In the genomic region with DNA sequence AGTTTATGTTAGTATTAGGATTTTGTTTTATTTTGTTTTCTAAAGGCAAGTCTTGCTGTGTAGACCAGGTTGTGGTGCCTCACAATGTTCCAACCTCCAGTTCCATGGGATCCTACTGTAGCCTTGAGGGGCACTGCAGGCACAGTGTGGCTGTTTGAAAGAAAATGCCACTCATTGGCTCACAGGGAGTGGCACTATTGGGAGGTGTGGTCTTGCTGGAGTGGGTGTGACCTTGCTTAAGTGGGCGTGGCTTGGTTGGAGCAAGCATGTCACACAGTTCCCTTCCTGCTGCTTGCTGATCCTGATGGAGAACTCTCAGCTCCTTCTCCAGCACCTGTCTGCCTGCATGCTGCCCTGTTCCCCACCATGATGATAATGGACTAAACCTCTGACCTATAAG, we compare ENCODE assay signal across 8 mouse cellular contexts. TPM values are rescaled to one million over a fixed set of nuclear protein-coding genes. Genes with fewer than 3 reads are reported as not detected.
DNase-seq lines count a peak whose midpoint lies in the region; ATAC-seq and TF ChIP-seq lines count a peak whose summit lies in the region.

No protein-coding gene starts in this region.

- H3K27ac ChIP-seq in heart, embryonic 12.5 days (ENCODE audit: poor library complexity, severe bottlenecking) = no peak overlapping the region
- H3K27ac ChIP-seq in lung, postnatal 0 days (ENCODE audit: low read length) = no peak overlapping the region

- H3K4me1 ChIP-seq in heart, embryonic 12.5 days (replicated peaks) = no peaks in the 10 kb centered on the region
- no peaks in the 10 kb centered on the region for H3K4me1 ChIP-seq in lung, postnatal 0 days (ENCODE audit: insufficient read depth, low read depth, low read length)

- no peaks in the 10 kb centered on the region for H3K27me3 ChIP-seq in heart, embryonic 12.5 days (replicated peaks)
- no peaks in the 10 kb centered on the region for H3K27me3 ChIP-seq in lung, postnatal 0 days (replicated peaks; ENCODE audit: insufficient read depth, low read length)

- H3K9me3 ChIP-seq in heart, embryonic 12.5 days (replicated peaks) = no peaks in the 10 kb centered on the region
- H3K9me3 ChIP-seq in lung, postnatal 0 days (ENCODE audit: low read length) = no peaks in the 10 kb centered on the region

- TF ChIP-seq CTCF in lung, postnatal 0 days (IDR thresholded peaks at IDR 0.05) = peak; percentile 16; the same call in 1 of the 2 replicates

- WGBS in heart, embryonic 12.5 days = 6% methylated on average over 1 of the region's 1 CpGs
- 6% methylated on average over 1 of the region's 1 CpGs for WGBS in lung, postnatal 0 days

- no peak overlapping the region for H3K4me2 ChIP-seq in heart, embryonic 12.5 days
- no peak overlapping the region for H3K4me2 ChIP-seq in lung, postnatal 0 days (replicated peaks; ENCODE audit: low read depth, low read length)

- no peak for TF ChIP-seq EP300 in lung, postnatal 0 days (IDR thresholded peaks at IDR 0.05)

- no peaks in the 10 kb centered on the region for H3K36me3 ChIP-seq in heart, embryonic 12.5 days
- no peaks in the 10 kb centered on the region for H3K36me3 ChIP-seq in lung, postnatal 0 days (ENCODE audit: insufficient read depth, low read length)

- no peak overlapping the region for H3K9ac ChIP-seq in heart, embryonic 12.5 days
- no peak overlapping the region for H3K9ac ChIP-seq in lung, postnatal 0 days (replicated peaks; ENCODE audit: low read depth)

- H3K4me3 ChIP-seq in heart, embryonic 12.5 days = no peak overlapping the region
- H3K4me3 ChIP-seq in lung, postnatal 0 days (ENCODE audit: low read depth, low read length) = no peak overlapping the region

- intact Hi-C loops in heart, postnatal 14 days (cut with DNase I) = no loop called here

- ATAC-seq in heart, embryonic 12.5 days (ENCODE audit: insufficient number of reproducible peaks, low FRiP score) = peak; percentile 71; the same call in 1 of the 2 replicates
- ATAC-seq in lung, postnatal 0 days = peak; percentile 61

- no peak for DNase-seq in heart, postnatal 14 days
- DNase-seq in A20 (ENCODE audit: low read depth, low spot score) = peak; percentile 59
- DNase-seq in embryo, embryonic 10.5 days (ENCODE audit: low spot score) = peak; percentile 44
- peak; percentile 48 for DNase-seq in lung, postnatal 0 days (ENCODE audit: low spot score)
- no peak for DNase-seq in cerebellum, postnatal 14 days
- no peak for DNase-seq in layer of hippocampus, adult 11-12 months (ENCODE audit: low spot score)
- DNase-seq in cerebellum, postnatal 10 days = no peak

RNA-seq across cellular contexts. Expression of gene Tmem40, which starts 18.6 kb away (rescaled TPM):
- 2.6 and 3.2 TPM in 2 replicates for polyA plus RNA-seq in heart, embryonic 12.5 days (2016; fragmentation: Nextera tagmentation; extraction: Ambion mirVana)
- total RNA-seq in heart, postnatal 14 days (2021) = under 1 TPM in 1 of 2 experiments, not detected in 1; 0.36 TPM
- 4.9 and 5.5 TPM in 2 replicates for polyA plus RNA-seq in lung, postnatal 0 days (2015; fragmentation: Nextera tagmentation; extraction: Ambion mirVana)

RNA-seq across cellular contexts. Expression of gene Cand2, which starts 30.8 kb away (rescaled TPM):
- 71.6 and 73.7 TPM in 2 replicates for polyA plus RNA-seq in heart, embryonic 12.5 days (2016; fragmentation: Nextera tagmentation; extraction: Ambion mirVana)
- 10 to 100 TPM; 64.5 to 71.6 TPM for total RNA-seq in heart, postnatal 14 days (2021)
- 2.5 and 3.0 TPM in 2 replicates for polyA plus RNA-seq in lung, postnatal 0 days (2015; fragmentation: Nextera tagmentation; extraction: Ambion mirVana)

Comparison
In these comparisons a context has a peak if more than half of its experiments do, and no peak if none do; other contexts are left out.
1. DNase-seq: peak in A20 (single experiment), embryo, embryonic 10.5 days (single experiment) and lung, postnatal 0 days (single experiment); none in heart, postnatal 14 days (0 of 2), cerebellum, postnatal 14 days (0 of 2), layer of hippocampus, adult 11-12 months (single experiment) and cerebellum, postnatal 10 days (0 of 2).
2. RNA of gene Cand2, which starts 30.8 kb away (polyA plus RNA-seq): 71.6 to 73.7 TPM in heart, embryonic 12.5 days; 2.5 to 3.0 TPM in lung, postnatal 0 days; every median in the first group is over 10 times any median in the second.